Mouse (Mus musculus): ENCODE measurements around the gene Med22. TPM values are rescaled to one million over a fixed set of nuclear protein-coding genes. Genes with fewer than 3 reads are reported as not detected.

The Med22 gene
- total RNA-seq, 2 experiments from 2014 or later: 0.84 to 2.6 TPM

- ATAC-seq (replicated peaks; ENCODE audit: low FRiP score, poor library complexity, severe bottlenecking): no peak
Observed at GRCm38 (mm10) chr2:26920190-26920855, 9.8 kb upstream of the Med22 start.

DNA sequence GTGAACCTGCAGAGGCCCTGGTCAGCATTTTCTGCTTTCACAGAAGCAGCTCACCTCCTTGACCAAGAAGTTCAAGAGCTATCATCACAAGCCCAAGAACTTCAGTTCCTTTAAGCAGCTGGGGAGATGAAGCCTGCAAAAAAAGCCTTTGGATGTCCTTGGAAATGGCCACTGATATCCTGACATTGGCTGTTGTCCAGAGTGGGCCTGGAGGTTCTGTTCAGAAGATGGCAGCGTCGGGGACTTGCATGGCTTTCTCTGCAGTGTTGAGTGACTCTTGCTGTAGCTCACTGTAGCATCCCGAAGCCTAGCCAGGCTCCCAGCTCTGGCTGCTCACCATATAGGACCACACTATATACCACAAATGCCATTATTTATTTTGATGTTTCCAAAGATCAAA, 9.2 kb upstream of the Med22 start:
- ATAC-seq (replicated peaks; ENCODE audit: low FRiP score, poor library complexity, severe bottlenecking): no peak

- ATAC-seq (replicated peaks; ENCODE audit: low FRiP score, poor library complexity, severe bottlenecking): peak; percentile 43
Observed at GRCm38 (mm10) chr2:26916738-26917137, 6.3 kb upstream of the Med22 start.

DNA sequence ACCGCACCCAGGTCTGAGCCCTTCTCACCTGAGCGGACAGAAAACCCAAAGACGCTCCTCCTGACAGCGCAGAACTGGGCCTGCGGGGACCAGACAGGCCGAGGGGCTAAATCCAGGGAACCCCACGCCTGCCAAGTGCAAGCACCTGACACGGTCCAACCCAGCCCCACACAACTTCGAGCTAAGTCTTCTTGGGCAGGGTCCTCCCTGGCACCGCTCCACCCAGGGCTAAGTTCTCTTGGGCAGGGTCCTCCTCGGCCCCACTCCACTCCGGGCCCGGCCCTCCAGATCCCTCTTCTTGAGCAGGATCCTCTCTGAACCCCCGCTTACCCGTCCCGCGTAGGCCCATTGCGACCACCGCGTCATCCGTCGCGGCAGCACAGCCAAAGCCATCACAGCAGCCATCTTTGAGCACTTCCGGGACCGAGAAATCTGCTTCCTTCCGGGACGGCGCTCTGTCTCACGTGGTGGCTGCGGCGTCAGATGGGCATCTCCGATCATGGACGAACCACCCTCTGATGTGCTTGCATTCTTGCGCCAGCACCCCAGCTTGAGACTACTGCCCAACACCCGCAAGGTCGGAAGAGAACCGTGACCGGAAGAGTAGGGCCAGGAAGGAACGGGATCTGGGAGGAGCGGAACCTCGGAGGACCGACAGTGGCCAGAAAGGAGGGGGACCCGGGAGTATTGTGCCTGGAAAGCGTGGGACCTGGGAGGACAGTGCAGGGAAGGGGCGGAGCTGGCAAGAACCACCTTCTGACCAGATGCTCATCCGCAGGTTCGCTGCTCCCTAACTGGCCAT, 5.7 kb upstream of the Med22 start, which contains the start of the genes Surf2 and Surf1:
Gene Surf2, plus strand, starts transcription at position 441 of the 802 bp plus-strand sequence.
Gene Surf1, minus strand, starts transcription at position 604 of the 802 bp plus-strand sequence.
- ATAC-seq (replicated peaks; ENCODE audit: low FRiP score, poor library complexity, severe bottlenecking): peak; percentile 80

GRCm38 (mm10) chr2:26914148-26914941, 3.9 kb upstream of the Med22 start:
- ATAC-seq (replicated peaks; ENCODE audit: low FRiP score, poor library complexity, severe bottlenecking): no peak

- no peak for ATAC-seq (replicated peaks; ENCODE audit: low FRiP score, poor library complexity, severe bottlenecking)
Observed at GRCm38 (mm10) chr2:26913416-26914147, 3.1 kb upstream of the Med22 start.

DNA sequence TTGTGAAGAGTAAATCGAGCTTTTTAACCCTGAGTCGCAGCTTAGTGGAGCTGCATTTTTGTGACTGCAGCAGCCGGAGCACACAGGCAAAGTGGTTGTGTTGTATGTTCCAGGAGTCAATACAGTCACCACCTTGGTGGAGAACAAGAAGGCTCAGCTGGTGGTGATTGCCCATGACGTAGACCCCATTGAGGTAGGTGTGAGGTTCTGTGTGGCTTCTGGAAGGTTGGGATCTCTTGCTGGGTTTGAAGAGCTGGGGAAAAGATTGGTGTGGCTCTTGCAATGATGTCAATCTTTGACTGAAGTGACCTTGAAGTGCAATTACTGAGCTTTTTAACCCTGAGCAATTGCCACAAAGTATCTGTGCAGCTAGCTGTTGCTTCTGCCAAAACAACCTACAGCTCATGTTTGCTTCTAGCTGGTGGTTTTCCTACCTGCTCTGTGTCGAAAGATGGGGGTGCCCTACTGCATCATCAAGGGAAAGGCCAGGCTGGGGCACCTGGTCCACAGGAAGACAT, 1.8 kb upstream of the Med22 start:
- ATAC-seq (replicated peaks; ENCODE audit: low FRiP score, poor library complexity, severe bottlenecking): no peak

DNA sequence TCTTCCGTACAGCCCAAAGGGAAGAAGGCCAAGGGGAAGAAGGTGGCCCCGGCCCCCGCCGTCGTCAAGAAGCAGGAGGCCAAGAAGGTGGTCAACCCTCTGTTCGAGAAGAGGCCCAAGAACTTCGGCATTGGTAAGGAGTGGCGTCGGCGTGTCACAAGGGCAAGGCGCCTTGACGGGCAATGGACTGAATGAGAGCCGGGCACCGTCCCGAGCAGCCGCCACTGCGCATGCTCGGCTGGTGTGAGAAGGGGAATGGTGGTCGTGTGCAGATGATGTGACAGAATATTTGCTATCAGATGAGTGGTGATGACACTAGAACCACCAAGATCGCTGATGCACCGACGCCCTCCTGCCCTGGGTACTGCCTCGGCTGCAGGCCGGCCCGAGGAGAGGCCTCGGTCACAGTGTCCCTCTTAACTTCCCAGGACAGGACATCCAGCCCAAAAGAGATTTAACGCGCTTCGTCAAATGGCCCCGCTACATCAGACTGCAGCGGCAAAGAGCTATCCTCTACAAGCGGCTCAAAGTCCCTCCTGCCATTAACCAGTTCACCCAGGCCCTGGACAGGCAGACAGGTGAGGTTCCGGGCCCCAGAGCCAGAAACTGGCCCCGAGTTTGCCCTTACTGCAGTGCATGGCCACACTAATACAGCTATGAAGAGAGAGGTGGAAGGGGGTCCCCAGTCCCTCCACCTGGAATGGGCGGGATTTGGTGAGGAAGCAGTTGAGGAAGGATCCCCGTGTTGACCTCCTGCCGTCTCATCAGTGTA, 703 bp upstream of the Med22 start:
- peak; percentile 31; the same call in 1 of the 2 replicates for ATAC-seq (replicated peaks; ENCODE audit: low FRiP score, poor library complexity, severe bottlenecking)

GRCm38 (mm10) chr2:26909387-26909784, 1.1 kb downstream of the Med22 start:
- no peak for ATAC-seq (replicated peaks; ENCODE audit: low FRiP score, poor library complexity, severe bottlenecking)

DNA sequence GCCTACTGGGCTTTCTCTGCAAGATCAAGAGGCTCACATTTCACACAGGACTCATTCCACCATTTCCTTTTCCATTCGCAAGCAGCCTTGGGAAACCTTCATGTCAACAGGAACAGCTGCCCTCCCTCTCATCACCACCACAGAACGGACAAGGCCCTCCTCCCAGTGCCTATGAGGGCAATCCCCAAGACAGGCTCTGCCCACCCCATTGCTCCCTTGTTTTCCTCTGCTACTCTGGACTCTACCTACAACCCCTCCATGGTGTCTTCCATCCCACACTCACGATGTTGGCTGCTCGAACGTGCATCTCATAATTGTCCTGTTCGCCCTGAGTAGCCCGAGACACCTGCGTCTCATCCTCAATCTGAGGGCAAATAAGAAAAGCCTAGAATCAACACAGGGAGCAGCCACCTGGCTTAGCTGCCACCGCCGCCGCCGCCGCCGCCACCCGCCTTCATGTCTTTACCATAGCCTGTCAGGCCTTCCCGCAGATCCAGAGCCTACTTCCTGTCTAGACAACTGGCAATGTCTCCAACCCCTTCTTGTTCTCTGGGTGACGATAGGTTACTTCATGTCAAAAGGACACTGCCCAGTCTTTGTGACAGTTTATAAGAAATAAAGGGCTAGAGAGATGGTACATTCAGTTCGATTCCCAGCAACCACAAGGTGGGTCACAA, 1.6 kb downstream of the Med22 start:
- no peak for ATAC-seq (replicated peaks; ENCODE audit: low FRiP score, poor library complexity, severe bottlenecking)

DNA sequence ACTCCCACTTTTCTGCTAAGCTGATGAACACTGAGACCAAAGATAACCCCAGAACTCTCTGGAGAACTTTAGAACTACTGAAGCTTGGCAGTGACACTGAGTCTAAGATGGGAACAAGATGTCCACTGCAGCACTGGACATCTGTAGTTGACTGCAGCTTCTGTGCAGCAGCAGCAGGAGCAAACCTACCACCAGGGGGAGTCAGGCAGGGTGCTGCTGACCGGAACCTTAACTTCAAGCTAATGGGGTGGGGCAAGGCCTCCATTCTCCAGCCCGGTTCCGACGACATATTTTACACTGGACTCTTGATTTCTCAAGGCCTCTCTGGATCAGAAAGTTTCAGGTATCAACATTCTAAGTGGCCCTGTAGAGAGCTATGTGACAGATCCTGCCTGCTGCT, 3.4 kb downstream of the Med22 start:
- ATAC-seq (replicated peaks; ENCODE audit: low FRiP score, poor library complexity, severe bottlenecking): no peak

DNA sequence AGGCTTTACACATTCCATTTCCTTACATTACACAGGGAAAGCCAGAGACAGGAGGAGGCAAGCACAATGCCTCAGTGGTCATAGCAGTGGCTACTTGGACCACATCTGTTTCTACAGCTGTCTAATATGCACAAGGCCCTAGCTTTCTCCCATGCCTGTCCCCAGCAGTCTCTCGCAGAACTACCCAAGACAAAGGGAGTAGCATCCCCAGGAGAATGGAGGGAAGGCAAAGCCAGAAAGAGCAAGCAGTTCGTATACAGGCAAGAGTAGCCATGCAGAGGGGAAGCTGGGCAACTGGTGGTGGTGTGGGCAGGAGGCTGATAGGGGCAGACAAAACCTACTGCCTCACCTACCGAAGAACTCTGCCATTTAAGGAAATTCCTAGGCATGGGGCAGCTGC, 4.0 kb downstream of the Med22 start:
- no peak for ATAC-seq (replicated peaks; ENCODE audit: low FRiP score, poor library complexity, severe bottlenecking)

GRCm38 (mm10) chr2:26905936-26906335, 4.5 kb downstream of the Med22 start:
- no peak for ATAC-seq (replicated peaks; ENCODE audit: low FRiP score, poor library complexity, severe bottlenecking)

- ATAC-seq (replicated peaks; ENCODE audit: low FRiP score, poor library complexity, severe bottlenecking): no peak
Observed at GRCm38 (mm10) chr2:26903311-26903710, 7.2 kb downstream of the Med22 start.

GRCm38 (mm10) chr2:26902467-26903220, 7.8 kb downstream of the Med22 start, which contains the start of gene Surf6:
Surf6 (minus strand) TSS chr2:26902879.
- ATAC-seq (replicated peaks; ENCODE audit: low FRiP score, poor library complexity, severe bottlenecking): peak; percentile 93

GRCm38 (mm10) chr2:26901834-26902400, 8.6 kb downstream of the Med22 start:
- no peak for ATAC-seq (replicated peaks; ENCODE audit: low FRiP score, poor library complexity, severe bottlenecking)

- ATAC-seq (replicated peaks; ENCODE audit: low FRiP score, poor library complexity, severe bottlenecking): no peak
Observed at GRCm38 (mm10) chr2:26900731-26901130, 9.7 kb downstream of the Med22 start.
